Mouse (Mus musculus): ENCODE data around the gene Trio.

The Trio gene

DNA sequence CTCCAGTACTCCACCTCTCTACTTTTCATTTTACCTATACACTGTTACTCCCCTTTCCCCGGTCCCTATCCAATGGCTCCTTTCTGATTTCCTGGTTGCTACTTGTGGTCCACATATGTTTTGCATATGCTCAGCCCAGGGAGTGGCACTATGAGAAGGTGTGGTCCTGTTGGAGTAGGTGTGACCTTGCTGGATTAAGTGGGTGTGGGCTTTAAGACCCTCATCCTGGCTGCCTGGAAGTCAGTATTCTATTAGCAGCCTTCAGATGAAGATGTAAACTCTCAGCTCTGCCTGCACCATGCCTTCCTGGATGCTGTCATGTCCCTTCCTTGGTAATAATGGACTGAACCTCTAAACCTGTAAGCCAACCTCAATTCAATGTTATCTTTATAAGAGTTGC is 29.1 kb upstream of the Trio start:
- H3K36me3 ChIP-seq (ENCODE audit: control insufficient read depth, insufficient read depth, low read length, poor library complexity, severe bottlenecking), result no peaks in the 10 kb centered on the region
- DNase-seq (ENCODE audit: low read depth, low spot score), result no peak
- H3K27me3 ChIP-seq (ENCODE audit: control insufficient read depth, insufficient read depth, low read length, poor library complexity, severe bottlenecking), result no peaks in the 10 kb centered on the region

- H3K36me3 ChIP-seq (ENCODE audit: control insufficient read depth, insufficient read depth, low read length, poor library complexity, severe bottlenecking), result no peaks in the 10 kb centered on the region
- DNase-seq (ENCODE audit: low read depth, low spot score), result no peak
- H3K27me3 ChIP-seq (ENCODE audit: control insufficient read depth, insufficient read depth, low read length, poor library complexity, severe bottlenecking), result no peaks in the 10 kb centered on the region
Observed at GRCm38 (mm10) chr15:28054111-28054510, 28.5 kb upstream of the Trio start.

DNA sequence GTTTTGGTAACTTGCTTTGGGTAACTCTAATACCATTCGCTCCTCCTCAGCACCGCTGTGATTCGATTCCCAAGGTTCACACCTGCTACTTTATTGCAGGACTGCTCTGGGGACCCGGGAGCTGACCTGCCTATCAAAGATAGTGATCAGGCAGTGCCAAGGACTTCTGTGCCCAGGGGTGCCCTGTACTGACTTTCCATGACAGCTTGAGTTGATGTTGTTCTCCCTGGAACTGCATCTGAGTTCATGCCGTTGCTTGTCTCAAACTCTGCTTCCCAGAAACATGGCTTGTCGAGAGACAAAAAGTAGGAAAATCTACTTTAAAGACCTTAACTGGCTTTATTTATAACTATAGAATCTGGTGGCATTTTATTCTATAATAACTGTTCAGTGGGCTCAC is 27.6 kb upstream of the Trio start:
- no peak for DNase-seq (ENCODE audit: low read depth, low spot score)
- Histone ChIP-seq H3K27me3 (ENCODE audit: control insufficient read depth, insufficient read depth, low read length, poor library complexity, severe bottlenecking) (no peaks in the 10 kb centered on the region), H3K36me3 (ENCODE audit: control insufficient read depth, insufficient read depth, low read length, poor library complexity, severe bottlenecking) (no peaks in the 10 kb centered on the region)

DNA sequence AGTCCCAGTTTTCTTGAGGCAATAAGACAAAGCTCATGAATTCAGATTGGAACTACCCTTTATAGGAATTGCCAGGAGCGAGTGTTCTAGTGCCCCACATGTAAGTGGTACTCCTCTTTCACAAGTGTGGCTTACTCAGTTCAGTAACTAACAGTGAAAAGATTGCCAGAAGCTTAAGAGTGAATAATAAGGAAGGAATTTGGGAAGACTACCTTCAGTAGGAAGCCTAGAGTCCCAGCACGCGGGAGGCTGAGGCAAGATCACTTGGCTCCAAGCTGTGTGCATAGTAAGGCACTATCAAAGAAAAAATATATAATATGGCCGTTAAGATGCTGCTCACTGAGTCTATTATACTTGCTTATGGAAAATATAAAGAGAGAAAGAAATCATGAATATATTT is 26.2 kb upstream of the Trio start:
- no peak for DNase-seq (ENCODE audit: low read depth, low spot score)
- H3K27me3 ChIP-seq (ENCODE audit: control insufficient read depth, insufficient read depth, low read length, poor library complexity, severe bottlenecking), result no peaks in the 10 kb centered on the region
- H3K36me3 ChIP-seq (ENCODE audit: control insufficient read depth, insufficient read depth, low read length, poor library complexity, severe bottlenecking), result no peaks in the 10 kb centered on the region

DNA sequence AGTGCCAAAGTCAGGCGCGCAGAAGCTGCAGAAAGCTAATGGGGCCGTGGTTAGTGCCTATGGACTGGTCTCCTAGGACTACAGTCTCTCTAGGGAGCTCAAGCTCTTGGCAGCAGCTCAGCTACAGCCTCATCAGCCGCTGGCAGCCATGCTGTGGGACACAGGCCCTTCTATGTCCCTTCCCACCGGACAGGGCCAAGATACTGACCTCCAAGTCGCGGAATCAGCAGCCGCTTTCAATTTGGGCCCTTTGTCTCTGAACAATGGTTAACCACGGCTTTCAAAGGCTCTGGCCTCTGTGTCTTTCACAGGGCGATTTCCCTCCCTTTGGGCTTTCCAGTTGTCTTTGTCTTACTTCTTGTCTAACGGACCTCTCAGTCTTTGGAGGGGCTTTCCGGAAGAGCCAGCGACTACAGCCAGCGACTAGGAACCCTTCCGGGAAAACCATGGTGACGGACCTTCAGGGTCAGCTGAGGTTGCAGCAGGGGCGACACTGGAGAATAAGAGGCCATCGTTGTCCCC is 25.5 kb upstream of the Trio start:
- no peaks in the 10 kb centered on the region for H3K36me3 ChIP-seq (ENCODE audit: control insufficient read depth, insufficient read depth, low read length, poor library complexity, severe bottlenecking)
- no peaks in the 10 kb centered on the region for H3K27me3 ChIP-seq (ENCODE audit: control insufficient read depth, insufficient read depth, low read length, poor library complexity, severe bottlenecking)
- no peak for DNase-seq (ENCODE audit: low read depth, low spot score)

- Histone ChIP-seq H3K36me3 (ENCODE audit: control insufficient read depth, insufficient read depth, low read length, poor library complexity, severe bottlenecking) (no peaks in the 10 kb centered on the region), H3K27me3 (ENCODE audit: control insufficient read depth, insufficient read depth, low read length, poor library complexity, severe bottlenecking) (no peaks in the 10 kb centered on the region)
- no peak for DNase-seq (ENCODE audit: low read depth, low spot score)
Observed at GRCm38 (mm10) chr15:28047711-28048110, 22.1 kb upstream of the Trio start.

DNA sequence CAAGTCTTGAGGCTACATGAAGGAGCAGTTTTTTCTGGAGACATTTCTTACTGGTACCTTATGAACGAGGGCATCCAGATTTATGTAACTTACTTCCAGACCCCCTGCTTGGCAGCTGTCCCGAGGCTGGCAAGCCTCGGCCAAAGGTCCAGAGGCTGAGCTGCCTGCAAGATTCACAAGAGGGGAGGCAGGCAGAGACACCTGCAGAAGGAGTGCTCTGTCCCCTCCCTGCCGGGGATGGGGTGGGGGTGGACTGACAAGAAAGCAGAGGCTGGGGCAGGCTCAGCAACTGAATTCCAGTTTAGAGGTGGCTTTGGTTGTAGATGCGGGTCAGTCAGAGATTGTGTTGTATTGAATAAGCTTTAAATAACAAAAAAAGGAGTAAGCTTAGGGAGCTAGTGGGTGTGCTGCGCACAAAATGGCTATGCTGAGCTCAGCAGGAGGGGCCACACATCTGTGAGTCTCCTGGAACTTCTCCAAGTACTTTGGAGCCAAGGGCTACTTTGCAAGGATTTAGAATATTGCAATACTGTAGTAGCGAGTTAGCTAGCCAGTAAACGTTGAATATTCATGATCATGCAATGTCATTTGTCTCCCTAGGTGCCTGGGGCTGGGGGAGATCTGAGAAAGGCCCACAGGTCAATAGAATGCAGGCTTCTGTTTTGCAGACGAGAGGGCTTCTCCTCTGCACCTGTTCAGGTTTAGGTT is 15.7 kb upstream of the Trio start:
- DNase-seq (ENCODE audit: low read depth, low spot score), result no peak
- H3K27me3 ChIP-seq (ENCODE audit: control insufficient read depth, insufficient read depth, low read length, poor library complexity, severe bottlenecking), result no peaks in the 10 kb centered on the region
- no peaks in the 10 kb centered on the region for H3K36me3 ChIP-seq (ENCODE audit: control insufficient read depth, insufficient read depth, low read length, poor library complexity, severe bottlenecking)

GRCm38 (mm10) chr15:28037651-28038050 is 12.0 kb upstream of the Trio start:
- H3K36me3 ChIP-seq (ENCODE audit: control insufficient read depth, insufficient read depth, low read length, poor library complexity, severe bottlenecking), result no peaks in the 10 kb centered on the region
- DNase-seq (ENCODE audit: low read depth, low spot score), result no peak
- no peaks in the 10 kb centered on the region for H3K27me3 ChIP-seq (ENCODE audit: control insufficient read depth, insufficient read depth, low read length, poor library complexity, severe bottlenecking)

GRCm38 (mm10) chr15:28035601-28036000 is 10.0 kb upstream of the Trio start:
- Histone ChIP-seq H3K36me3 (ENCODE audit: control insufficient read depth, insufficient read depth, low read length, poor library complexity, severe bottlenecking) (no peaks in the 10 kb centered on the region), H3K27me3 (ENCODE audit: control insufficient read depth, insufficient read depth, low read length, poor library complexity, severe bottlenecking) (no peaks in the 10 kb centered on the region)
- no peak for DNase-seq (ENCODE audit: low read depth, low spot score)

DNA sequence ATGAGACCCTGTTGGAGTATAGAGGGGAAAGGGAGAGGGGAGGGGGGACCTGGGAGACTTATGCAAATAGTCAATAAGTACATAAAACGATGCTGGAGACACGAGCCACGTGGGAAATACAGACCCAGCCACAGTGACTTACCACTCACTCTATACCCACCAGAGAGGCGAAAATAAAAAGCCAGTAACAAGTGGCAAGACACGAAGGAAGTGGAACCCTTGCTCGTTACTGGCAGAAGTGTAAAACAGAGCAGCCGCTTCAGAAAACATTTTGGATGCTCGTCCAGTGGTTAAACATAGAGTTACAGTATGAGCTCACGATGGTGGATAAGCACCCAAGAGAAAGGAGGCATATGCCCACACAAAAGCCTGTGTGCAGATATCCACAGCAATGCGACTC is 9.0 kb upstream of the Trio start:
- no peaks in the 10 kb centered on the region for H3K36me3 ChIP-seq (ENCODE audit: control insufficient read depth, insufficient read depth, low read length, poor library complexity, severe bottlenecking)
- no peaks in the 10 kb centered on the region for H3K27me3 ChIP-seq (ENCODE audit: control insufficient read depth, insufficient read depth, low read length, poor library complexity, severe bottlenecking)
- no peak for DNase-seq (ENCODE audit: low read depth, low spot score)

DNA sequence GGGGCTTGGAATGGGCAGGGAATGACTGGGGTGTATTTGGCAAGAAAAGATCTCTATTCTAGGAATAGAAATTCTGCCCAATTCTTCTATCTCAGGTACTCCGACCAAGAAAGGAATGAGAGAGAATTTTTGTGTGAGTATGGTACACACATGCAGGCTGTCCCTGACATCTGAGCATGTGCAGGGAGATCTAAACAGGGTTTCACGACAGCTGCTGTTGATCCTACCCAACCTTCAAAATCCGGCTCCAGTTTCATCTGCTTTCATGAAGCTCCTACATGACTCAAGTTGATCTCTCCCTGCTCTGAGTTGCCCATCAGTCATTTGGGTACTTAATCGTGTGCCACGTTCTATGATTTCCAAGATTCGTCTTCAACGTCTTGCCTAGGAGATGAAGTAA is 3.7 kb upstream of the Trio start:
- H3K27me3 ChIP-seq (ENCODE audit: control insufficient read depth, insufficient read depth, low read length, poor library complexity, severe bottlenecking), result no peaks in the 10 kb centered on the region

GRCm38 (mm10) chr15:28028542-28028941 is 2.9 kb upstream of the Trio start:
- no peaks in the 10 kb centered on the region for H3K27me3 ChIP-seq (ENCODE audit: control insufficient read depth, insufficient read depth, low read length, poor library complexity, severe bottlenecking)
- no peak for DNase-seq (ENCODE audit: low read depth, low spot score)
- no peaks in the 10 kb centered on the region for H3K36me3 ChIP-seq (ENCODE audit: control insufficient read depth, insufficient read depth, low read length, poor library complexity, severe bottlenecking)

More for the DNA sequence above, 3.7 kb upstream of the Trio start:
- H3K36me3 ChIP-seq (ENCODE audit: control insufficient read depth, insufficient read depth, low read length, poor library complexity, severe bottlenecking), result no peaks in the 10 kb centered on the region
- no peak for DNase-seq (ENCODE audit: low read depth, low spot score)

DNA sequence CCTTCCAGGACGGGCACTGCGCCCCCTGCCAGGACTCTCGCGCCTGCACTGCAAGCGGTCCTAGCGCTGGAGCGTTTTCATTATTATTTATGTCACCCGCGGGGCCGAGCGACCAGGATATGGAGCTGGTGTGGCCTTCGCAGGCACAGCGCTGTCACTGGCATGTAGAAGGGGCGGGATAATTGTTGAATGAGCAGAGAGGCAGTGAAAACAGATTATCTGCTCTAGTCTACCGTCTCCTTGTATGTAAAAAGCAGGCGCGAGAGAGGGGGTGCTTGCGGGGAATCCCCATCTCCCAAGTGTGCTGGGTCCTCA is 476 bp upstream of the Trio start:
- H3K27me3 ChIP-seq (ENCODE audit: control insufficient read depth, insufficient read depth, low read length, poor library complexity, severe bottlenecking), result no peaks in the 10 kb centered on the region
- no peak for DNase-seq (ENCODE audit: low read depth, low spot score)
- H3K36me3 ChIP-seq (ENCODE audit: control insufficient read depth, insufficient read depth, low read length, poor library complexity, severe bottlenecking), result no peaks in the 10 kb centered on the region

DNA sequence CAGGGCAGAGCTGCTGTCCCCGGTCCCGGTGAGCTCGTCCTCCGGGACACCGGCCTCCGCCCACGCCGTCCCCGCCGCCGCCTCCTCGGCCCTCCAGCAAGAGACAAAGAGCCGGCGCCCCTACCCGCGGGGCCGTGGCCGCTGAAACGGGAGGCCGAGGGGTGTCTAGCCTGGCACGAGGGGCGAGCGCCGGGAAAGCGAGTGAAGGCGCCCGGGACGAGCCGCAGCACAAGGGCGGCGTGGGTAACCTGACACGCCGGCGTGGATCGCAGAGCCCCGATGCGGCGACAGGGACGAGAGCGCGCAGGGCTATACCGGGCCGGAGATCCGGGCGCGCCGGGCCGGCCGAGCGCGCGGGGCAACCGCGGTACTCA is 696 bp downstream of the Trio start:
- no peaks in the 10 kb centered on the region for H3K36me3 ChIP-seq (ENCODE audit: control insufficient read depth, insufficient read depth, low read length, poor library complexity, severe bottlenecking)
- no peaks in the 10 kb centered on the region for H3K27me3 ChIP-seq (ENCODE audit: control insufficient read depth, insufficient read depth, low read length, poor library complexity, severe bottlenecking)
- DNase-seq (ENCODE audit: low read depth, low spot score), result peak; percentile 43

DNA sequence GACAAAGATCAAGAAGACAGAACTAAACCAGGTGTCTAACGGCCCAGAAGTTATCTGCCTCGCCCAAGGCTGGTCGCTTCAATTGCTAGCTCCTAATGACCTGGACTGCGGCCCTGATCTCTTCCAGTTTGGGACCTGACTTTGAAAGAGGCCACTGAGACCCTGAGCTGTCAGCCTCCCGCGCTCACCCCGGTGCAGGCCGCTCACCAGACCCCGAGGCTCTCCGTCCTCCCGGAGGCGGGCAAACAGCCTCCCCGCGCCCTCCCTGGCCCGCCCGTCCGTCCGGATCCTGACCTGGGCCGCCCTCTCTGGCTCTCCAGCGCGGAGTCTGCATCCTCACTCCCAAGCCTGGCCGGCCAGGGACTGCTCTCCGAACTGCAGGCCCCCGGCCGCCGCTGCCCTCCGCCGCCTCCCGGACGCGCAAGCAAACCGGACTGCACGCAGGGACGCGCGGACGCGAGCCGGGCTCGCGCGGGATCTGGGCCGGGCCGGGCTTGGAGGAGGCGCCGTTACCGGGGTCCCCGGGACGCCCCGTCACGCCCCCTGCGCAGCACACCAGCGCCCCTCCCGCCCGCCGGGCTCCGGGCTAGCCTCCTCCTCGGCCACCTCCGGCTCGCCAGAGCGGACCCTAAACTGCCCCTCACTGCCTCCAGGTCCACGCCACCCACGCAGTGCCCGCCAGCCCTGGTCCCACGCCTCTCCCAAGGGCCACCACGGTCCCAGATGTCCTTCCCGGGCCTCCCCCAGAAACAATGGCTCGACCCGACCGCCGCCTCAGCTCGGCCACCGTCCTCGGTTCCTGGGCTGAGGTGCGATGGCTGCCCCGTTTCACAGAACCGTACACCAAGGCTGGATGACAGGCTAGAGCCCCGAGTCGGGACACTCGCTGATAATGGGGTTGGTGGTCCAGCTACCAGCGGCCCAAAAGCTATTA is 1.4 kb downstream of the Trio start:
- H3K36me3 ChIP-seq (ENCODE audit: control insufficient read depth, insufficient read depth, low read length, poor library complexity, severe bottlenecking), result no peaks in the 10 kb centered on the region
- no peaks in the 10 kb centered on the region for H3K27me3 ChIP-seq (ENCODE audit: control insufficient read depth, insufficient read depth, low read length, poor library complexity, severe bottlenecking)
- peak; percentile 43 for DNase-seq (ENCODE audit: low read depth, low spot score)
